Mouse (Mus musculus): Measurements from ENCODE around the gene Prim2.

The Prim2 gene

GRCm38 (mm10) chr1:33471069-33471468 is 198.5 kb downstream of the Prim2 start:
- DNase-seq, result no peak

DNA sequence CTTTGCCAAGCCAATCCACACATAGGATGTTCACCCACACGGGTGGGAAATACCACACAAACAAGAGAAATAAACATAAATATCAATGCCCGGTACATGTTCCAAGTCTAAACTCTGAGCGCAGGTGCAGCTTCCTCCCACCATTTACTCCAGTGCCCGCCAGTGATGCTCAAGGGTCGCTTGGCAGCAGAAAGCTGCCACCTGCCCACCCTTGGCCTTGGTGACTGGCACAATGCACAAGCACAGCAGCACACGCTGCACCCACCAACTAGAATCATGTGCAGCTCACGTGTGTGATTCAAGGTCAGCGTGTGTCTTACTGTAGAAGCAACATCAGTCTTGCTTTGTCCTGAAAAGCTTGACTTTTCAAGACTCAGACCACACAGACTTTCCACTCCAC is 199.4 kb downstream of the Prim2 start:
- DNase-seq, result no peak

DNA sequence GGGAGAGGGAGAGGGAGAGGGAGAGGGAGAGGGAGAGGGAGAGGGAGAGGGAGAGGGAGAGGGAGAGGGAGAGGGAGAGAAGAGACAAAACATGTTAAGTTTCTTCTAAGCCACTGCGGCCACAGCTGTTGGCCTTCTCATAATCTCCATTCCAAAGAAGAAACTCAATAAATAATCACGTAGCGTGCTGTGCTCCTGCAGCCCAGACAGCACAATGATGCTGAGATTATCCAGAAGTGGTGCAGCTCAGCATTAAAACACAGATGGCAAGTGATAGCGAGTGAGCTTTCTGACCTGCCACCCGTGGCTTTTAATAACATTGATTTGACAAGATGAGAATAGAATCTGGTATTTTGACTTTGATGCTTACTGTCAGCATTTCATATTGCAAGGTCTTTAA is 205.4 kb downstream of the Prim2 start:
- no peak for DNase-seq

DNA sequence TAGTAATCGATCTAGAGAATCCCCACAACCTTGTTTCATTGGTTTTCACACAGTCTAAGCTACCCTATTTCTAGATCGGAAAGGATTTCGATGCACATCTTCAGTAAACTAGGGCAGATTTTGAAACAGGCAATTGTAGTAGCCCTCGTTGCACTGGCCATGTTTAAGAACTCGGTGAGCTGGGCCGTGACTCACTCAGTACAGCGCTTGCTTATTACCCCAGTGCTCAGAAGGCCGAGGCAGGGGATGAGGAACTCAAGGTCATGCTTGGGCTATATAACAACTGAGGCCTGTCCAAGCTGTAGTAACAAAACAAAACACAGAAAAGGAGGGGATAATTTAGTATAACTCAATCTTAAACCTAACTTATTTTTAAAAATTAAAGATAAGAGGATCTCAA is 208.9 kb downstream of the Prim2 start:
- no peak for DNase-seq

GRCm38 (mm10) chr1:33460262-33460661 is 209.3 kb downstream of the Prim2 start:
- no peak for DNase-seq

- no peak for DNase-seq
Observed at GRCm38 (mm10) chr1:33458950-33459349, 210.6 kb downstream of the Prim2 start.

GRCm38 (mm10) chr1:33454251-33454650 is 215.3 kb downstream of the Prim2 start:
- DNase-seq, result no peak

GRCm38 (mm10) chr1:33453299-33453698 is 216.3 kb downstream of the Prim2 start:
- no peak for DNase-seq

- DNase-seq, result no peak
Observed at GRCm38 (mm10) chr1:33447179-33447578, 222.4 kb downstream of the Prim2 start.

DNA sequence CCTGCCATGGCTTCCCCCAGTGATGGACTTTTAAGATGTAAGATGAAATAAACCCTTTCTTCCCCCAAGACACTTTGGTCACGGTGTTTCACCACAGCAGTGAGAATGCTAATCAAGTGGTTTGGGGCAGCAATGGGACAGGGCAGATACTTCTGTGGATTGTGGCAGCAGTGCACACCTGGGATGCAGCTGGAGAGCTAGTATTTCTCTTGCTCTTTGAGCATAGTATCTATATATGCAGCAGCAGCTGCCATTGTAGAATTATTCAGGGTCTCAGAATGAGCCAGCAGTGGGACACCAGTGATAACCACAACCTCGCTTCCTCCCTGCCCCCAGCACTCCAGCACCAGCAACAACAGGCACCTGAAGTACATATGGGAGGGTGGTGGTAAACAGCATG is 233.4 kb downstream of the Prim2 start:
- DNase-seq, result no peak

Measured in cerebellum, adult 9-10 months (tissue).